Mouse (Mus musculus) brain, embryonic 14.5 days (tissue): Measurements from ENCODE around the gene Tenm3.

ENCODE experiments used
- CTCF ChIP-seq: fragments of 200-500 bp; IDR thresholded peaks from 2 replicates; pipeline ENCODE4 v1.5.1; 2012; ENCODE audit warnings: inconsistent platforms, mild to moderate bottlenecking, moderate library complexity, borderline replicate concordance; ENCODE audit not compliant: insufficient read depth, insufficient read length; ENCODE audit errors: extremely low read depth
- POLR2A ChIP-seq: fragments of 200-500 bp; IDR thresholded peaks from 2 replicates; pipeline ENCODE4 v1.6.1; 2012; ENCODE audit warnings: mild to moderate bottlenecking, inconsistent platforms, borderline replicate concordance; ENCODE audit not compliant: poor library complexity, insufficient read depth, insufficient read length, severe bottlenecking; ENCODE audit errors: extremely low read depth

GRCm38 (mm10) chr8:48670387-48670786 is 173.4 kb downstream of the Tenm3 start:
- TF ChIP-seq CTCF (no peak), POLR2A (no peak)
